Mouse (Mus musculus): ENCODE data around the gene Cbx8. TPM values are rescaled to one million over a fixed set of nuclear protein-coding genes. Genes with fewer than 3 reads are reported as not detected.

The Cbx8 gene
- polyA plus RNA-seq, 1 experiment from 2014 or later = 4.0 TPM

GRCm38 (mm10) chr11:119048133-119048510 is 7.4 kb upstream of the Cbx8 start:
- Histone ChIP-seq H3K4me3 (ENCODE audit: inconsistent target) (no peak overlapping the region), H3K27ac (no peak overlapping the region), H3K79me2 (ENCODE audit: inconsistent target) (no peaks in the 10 kb centered on the region), H3K36me3 (ENCODE audit: inconsistent target) (no peaks in the 10 kb centered on the region)
- WGBS (ENCODE audit: missing documents) = 1% methylated on average over 13 of the region's 13 CpGs

GRCm38 (mm10) chr11:119047261-119048132 is 6.7 kb upstream of the Cbx8 start:
- no peak overlapping the region for H3K4me3 ChIP-seq (ENCODE audit: inconsistent target)
- H3K27ac ChIP-seq = no peak overlapping the region
- no peaks in the 10 kb centered on the region for H3K79me2 ChIP-seq (ENCODE audit: inconsistent target)
- WGBS (ENCODE audit: missing documents) = 5% methylated on average over 39 of the region's 43 CpGs
- H3K36me3 ChIP-seq (ENCODE audit: inconsistent target) = no peaks in the 10 kb centered on the region

- H3K4me3 ChIP-seq (ENCODE audit: inconsistent target) = no peak overlapping the region
- H3K79me2 ChIP-seq (ENCODE audit: inconsistent target) = no peaks in the 10 kb centered on the region
- no peaks in the 10 kb centered on the region for H3K36me3 ChIP-seq (ENCODE audit: inconsistent target)
- no peak overlapping the region for H3K27ac ChIP-seq
- WGBS (ENCODE audit: missing documents) = 5% methylated on average over 39 of the region's 39 CpGs
Observed at GRCm38 (mm10) chr11:119046601-119047245, 6.0 kb upstream of the Cbx8 start.

GRCm38 (mm10) chr11:119044551-119045337 is 4.0 kb upstream of the Cbx8 start:
- Histone ChIP-seq H3K4me3 (ENCODE audit: inconsistent target) (no peak overlapping the region), H3K79me2 (ENCODE audit: inconsistent target) (no peaks in the 10 kb centered on the region), H3K36me3 (ENCODE audit: inconsistent target) (no peaks in the 10 kb centered on the region), H3K27ac (no peak overlapping the region)
- 6% methylated on average over 41 of the region's 41 CpGs for WGBS (ENCODE audit: missing documents)

- Histone ChIP-seq H3K4me3 (ENCODE audit: inconsistent target) (no peak overlapping the region), H3K27ac (no peak overlapping the region), H3K36me3 (ENCODE audit: inconsistent target) (peaks cover under 1% of the 10 kb centered on the region; the same call in 1 of the 2 replicates), H3K79me2 (ENCODE audit: inconsistent target) (no peaks in the 10 kb centered on the region)
- WGBS (ENCODE audit: missing documents) = 9% methylated on average over 10 of the region's 10 CpGs
Observed at GRCm38 (mm10) chr11:119043761-119044550, 3.2 kb upstream of the Cbx8 start.

- 6% methylated on average over 4 of the region's 4 CpGs for WGBS (ENCODE audit: missing documents)
- Histone ChIP-seq H3K79me2 (ENCODE audit: inconsistent target) (no peaks in the 10 kb centered on the region), H3K4me3 (ENCODE audit: inconsistent target) (no peak overlapping the region), H3K36me3 (ENCODE audit: inconsistent target) (peaks cover 6% of the 10 kb centered on the region; the same call in 1 of the 2 replicates), H3K27ac (no peak overlapping the region)
Observed at GRCm38 (mm10) chr11:119043273-119043540, 2.4 kb upstream of the Cbx8 start.

- Histone ChIP-seq H3K27ac (no peak overlapping the region), H3K79me2 (ENCODE audit: inconsistent target) (no peaks in the 10 kb centered on the region), H3K36me3 (ENCODE audit: inconsistent target) (peaks cover 6% of the 10 kb centered on the region; the same call in 1 of the 2 replicates), H3K4me3 (ENCODE audit: inconsistent target) (no peak overlapping the region)
- 5% methylated on average over 51 of the region's 52 CpGs for WGBS (ENCODE audit: missing documents)
Observed at GRCm38 (mm10) chr11:119042466-119043272, 1.9 kb upstream of the Cbx8 start.

- Histone ChIP-seq H3K27ac (no peak overlapping the region), H3K36me3 (ENCODE audit: inconsistent target) (peaks cover 6% of the 10 kb centered on the region; the same call in 1 of the 2 replicates), H3K79me2 (ENCODE audit: inconsistent target) (no peaks in the 10 kb centered on the region), H3K4me3 (ENCODE audit: inconsistent target) (no peak overlapping the region)
- WGBS (ENCODE audit: missing documents) = 5% methylated on average over 27 of the region's 31 CpGs
Observed at GRCm38 (mm10) chr11:119041750-119042465, 1.1 kb upstream of the Cbx8 start.

- H3K27ac ChIP-seq = no peak overlapping the region
- WGBS (ENCODE audit: missing documents) = under 1% methylated on average over 31 of the region's 31 CpGs
- no peaks in the 10 kb centered on the region for H3K79me2 ChIP-seq (ENCODE audit: inconsistent target)
- no peak overlapping the region; the same call in 1 of the 2 replicates for H3K4me3 ChIP-seq (ENCODE audit: inconsistent target)
- H3K36me3 ChIP-seq (ENCODE audit: inconsistent target) = peaks cover 6% of the 10 kb centered on the region; the same call in 1 of the 2 replicates
Observed at GRCm38 (mm10) chr11:119041325-119041716, 552 bp upstream of the Cbx8 start.

- 19% methylated on average over 19 of the region's 21 CpGs for WGBS (ENCODE audit: missing documents)
- Histone ChIP-seq H3K79me2 (ENCODE audit: inconsistent target) (no peaks in the 10 kb centered on the region), H3K36me3 (ENCODE audit: inconsistent target) (peaks cover 6% of the 10 kb centered on the region; the same call in 1 of the 2 replicates), H3K27ac (no peak overlapping the region), H3K4me3 (ENCODE audit: inconsistent target) (peak overlapping the region; percentile 55)
Observed at GRCm38 (mm10) chr11:119039732-119040512, 847 bp downstream of the Cbx8 start.

- no peaks in the 10 kb centered on the region for H3K79me2 ChIP-seq (ENCODE audit: inconsistent target)
- WGBS (ENCODE audit: missing documents) = 95% methylated on average over 21 of the region's 22 CpGs
- H3K36me3 ChIP-seq (ENCODE audit: inconsistent target) = peaks cover 6% of the 10 kb centered on the region; the same call in 1 of the 2 replicates
- H3K27ac ChIP-seq = no peak overlapping the region
- no peak overlapping the region for H3K4me3 ChIP-seq (ENCODE audit: inconsistent target)
Observed at GRCm38 (mm10) chr11:119038744-119039484, 1.9 kb downstream of the Cbx8 start.
